ENCODE assay signal across 8 mouse cellular contexts in genomic region chr1:84697136-84697535, GRCm38 (mm10). TPM values are rescaled to one million over a fixed set of nuclear protein-coding genes. Genes with fewer than 3 reads are reported as not detected.
DNase-seq lines count a peak whose midpoint lies in the region; ATAC-seq and TF ChIP-seq lines count a peak whose summit lies in the region.

No protein-coding gene starts in this region.

- peaks cover 25% of the 10 kb centered on the region for H3K27me3 ChIP-seq in lung, embryonic 14.5 days (ENCODE audit: insufficient read depth, low read length)

- H3K4me3 ChIP-seq in lung, embryonic 14.5 days (ENCODE audit: low read depth, low read length): no peak overlapping the region

- WGBS in lung, embryonic 14.5 days: 3% methylated on average over 2 of the region's 2 CpGs

- H3K9ac ChIP-seq in lung, embryonic 14.5 days: no peak overlapping the region

- H3K36me3 ChIP-seq in lung, embryonic 14.5 days (ENCODE audit: insufficient read depth): no peaks in the 10 kb centered on the region

- peak; percentile 69 for DNase-seq in lung, embryonic 14.5 days
- no peak for DNase-seq in lung, postnatal 10 days
- peak; percentile 65 for DNase-seq in adrenal gland, postnatal 14 days
- peak; percentile 72 for DNase-seq in embryo, embryonic 11 days
- DNase-seq in induced T-regulatory cell, adult 2 months (ENCODE audit: low read depth): peak; percentile 67
- DNase-seq in right cerebral cortex, postnatal 36 days (ENCODE audit: low spot score in 2 of 2): peak; percentile 68 to 78
- DNase-seq in gastrocnemius, postnatal 25 days: no peak

- 0 out of 2 replicates have a peak, but pooled peaks cover 3% of the 10 kb centered on the region for H3K4me1 ChIP-seq in lung, embryonic 14.5 days (ENCODE audit: insufficient read depth)

- no peak for ATAC-seq in lung, embryonic 14.5 days (ENCODE audit: insufficient read depth)
- peak; percentile 59 for ATAC-seq in megakaryocyte, adult 5-6 weeks (ENCODE audit: poor library complexity, severe bottlenecking)

- H3K4me2 ChIP-seq in lung, embryonic 14.5 days: no peak overlapping the region

- TF ChIP-seq CTCF in lung, embryonic 14.5 days (IDR thresholded peaks at IDR 0.05; ENCODE audit: low read depth): peak; percentile 50; the same call in 1 of the 2 replicates

- H3K9me3 ChIP-seq in lung, embryonic 14.5 days (ENCODE audit: low read depth, low read length): no peaks in the 10 kb centered on the region

- no peak overlapping the region for H3K27ac ChIP-seq in lung, embryonic 14.5 days (ENCODE audit: low read depth)

RNA-seq across cellular contexts. Expression of gene Dner, which starts 1.1 kb away (rescaled TPM):
- polyA plus RNA-seq in lung, embryonic 14.5 days (2014; fragmentation: Nextera tagmentation; extraction: Ambion mirVana): 0.89 and 1.1 TPM in 2 replicates
- 2.4 and 3.9 TPM in 2 replicates for total RNA-seq in adrenal gland, postnatal 14 days (2021)
- 0.27 TPM in 1 of 2 replicates, not detected in the other for total RNA-seq in megakaryocyte, adult 5-6 weeks (2015)
- 0.04 and 0.18 TPM in 2 replicates for total RNA-seq in megakaryocyte, adult 5-6 weeks (2017)
- under 1 TPM in 1 of 2 experiments, not detected in 1; 0.23 TPM for total RNA-seq in gastrocnemius, postnatal 25 days (2021)

Comparison
In these comparisons a context has a peak if more than half of its experiments do, and no peak if none do; other contexts are left out.
1. DNase-seq: peak in lung, embryonic 14.5 days (single experiment), adrenal gland, postnatal 14 days (single experiment), embryo, embryonic 11 days (single experiment), induced T-regulatory cell, adult 2 months (single experiment) and right cerebral cortex, postnatal 36 days (2 of 2); none in lung, postnatal 10 days (single experiment) and gastrocnemius, postnatal 25 days (single experiment).